Mouse (Mus musculus): ENCODE measurements around the gene Dnpep. TPM values are rescaled to one million over a fixed set of nuclear protein-coding genes. Genes with fewer than 3 reads are reported as not detected.

Dnpep gene
- polyA plus RNA-seq, 1 experiment from 2014 or later = 137 TPM

DNA sequence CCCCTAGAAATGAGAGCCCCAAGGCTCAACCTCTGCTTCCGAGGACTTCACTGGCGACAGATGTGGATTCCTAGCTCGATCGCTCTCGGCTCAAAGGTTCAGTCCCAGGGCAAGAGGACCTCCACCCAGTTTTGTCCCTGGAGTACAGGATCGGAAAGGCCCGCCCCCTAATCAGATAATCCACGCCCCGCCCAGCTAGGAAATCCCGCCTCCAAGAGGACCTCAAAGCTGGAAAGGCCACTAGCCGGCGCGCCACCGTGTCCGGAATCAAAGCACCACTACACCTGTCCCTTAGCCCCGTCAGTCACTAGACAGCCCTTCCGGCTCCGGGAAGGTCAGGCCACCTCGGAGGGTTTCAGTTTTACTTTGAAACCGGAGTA, 939 bp downstream of the Dnpep start:
- H3K36me3 ChIP-seq (ENCODE audit: control insufficient read depth, insufficient read depth, low read length) = peaks cover 37% of the 10 kb centered on the region
- WGBS = 1% methylated on average over 20 of the region's 20 CpGs
- peak; percentile 60 for ATAC-seq (replicated peaks; ENCODE audit: low FRiP score, low TSS enrichment, low read depth)
- H3K4me2 ChIP-seq (ENCODE audit: low read length) = peak overlapping the region; percentile 64
- H3K4me3 ChIP-seq (ENCODE audit: low read depth, low read length) = peak overlapping the region; percentile 77
- no peaks in the 10 kb centered on the region for H3K9me3 ChIP-seq (ENCODE audit: control insufficient read depth, low read length)
- no peaks in the 10 kb centered on the region; the same call in 1 of the 2 replicates for H3K4me1 ChIP-seq (replicated peaks; ENCODE audit: control insufficient read depth, insufficient read depth, low read length)
- H3K27me3 ChIP-seq (replicated peaks; ENCODE audit: control insufficient read depth, insufficient read depth, low read length) = no peaks in the 10 kb centered on the region
- H3K9ac ChIP-seq (ENCODE audit: low read length) = peak overlapping the region; percentile 67
- H3K27ac ChIP-seq (ENCODE audit: low read depth) = peak overlapping the region; percentile 91
- DNase-seq (ENCODE audit: low spot score) = peak; percentile 94

DNA sequence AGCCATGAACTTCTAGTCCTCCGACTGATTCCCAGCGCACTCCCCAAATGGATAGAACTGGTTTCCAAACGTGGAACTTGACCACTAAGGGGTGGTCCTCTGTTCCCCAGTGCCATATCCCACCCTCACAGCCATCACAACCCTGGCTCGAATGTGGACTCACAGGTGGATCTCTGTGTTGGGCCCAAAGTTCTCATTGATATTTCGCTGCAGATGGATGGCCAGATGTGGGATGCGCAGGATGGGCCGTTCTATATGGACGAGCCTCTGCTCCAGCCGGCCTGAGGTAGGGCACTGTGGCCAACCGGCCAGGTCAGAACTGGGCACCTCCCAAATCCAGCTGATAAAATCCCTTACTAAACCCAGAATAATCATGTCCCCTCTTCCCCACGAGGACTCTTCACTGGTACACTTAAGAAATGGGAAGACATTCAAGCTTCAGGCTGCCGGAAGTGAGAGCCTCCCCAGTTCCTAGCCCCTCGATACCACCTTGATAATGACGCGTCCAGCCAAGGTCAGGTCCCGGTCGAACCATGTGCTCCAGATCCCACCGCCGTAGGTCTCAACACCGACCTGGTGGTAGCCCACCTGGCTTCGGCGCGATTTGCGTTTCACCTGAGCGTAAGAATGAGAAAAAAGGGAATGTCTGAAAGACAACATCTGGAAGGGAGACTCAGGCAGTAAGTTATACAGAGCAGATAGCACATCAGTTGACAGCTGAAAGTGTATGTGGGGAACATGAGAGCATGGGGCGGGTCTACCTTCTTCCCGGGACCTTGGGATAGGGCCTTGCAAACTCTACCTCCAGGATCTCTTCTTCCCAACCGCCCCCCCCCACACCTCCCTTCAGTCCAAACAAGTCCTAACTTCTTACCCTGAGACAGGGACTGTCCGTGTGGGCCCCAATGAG, 2.1 kb downstream of the Dnpep start:
- no peaks in the 10 kb centered on the region; the same call in 1 of the 2 replicates for H3K4me1 ChIP-seq (replicated peaks; ENCODE audit: control insufficient read depth, insufficient read depth, low read length)
- H3K4me2 ChIP-seq (ENCODE audit: low read length) = peak overlapping the region; percentile 64
- no peaks in the 10 kb centered on the region for H3K9me3 ChIP-seq (ENCODE audit: control insufficient read depth, low read length)
- H3K27ac ChIP-seq (ENCODE audit: low read depth) = no peak overlapping the region
- no peak for DNase-seq (ENCODE audit: low spot score)
- 79% methylated on average over 29 of the region's 29 CpGs for WGBS
- peak overlapping the region; percentile 67 for H3K9ac ChIP-seq (ENCODE audit: low read length)
- no peaks in the 10 kb centered on the region for H3K27me3 ChIP-seq (replicated peaks; ENCODE audit: control insufficient read depth, insufficient read depth, low read length)
- H3K4me3 ChIP-seq (ENCODE audit: low read depth, low read length) = peak overlapping the region; percentile 77
- no peak for ATAC-seq (replicated peaks; ENCODE audit: low FRiP score, low TSS enrichment, low read depth)
- peaks cover 49% of the 10 kb centered on the region for H3K36me3 ChIP-seq (ENCODE audit: control insufficient read depth, insufficient read depth, low read length)

DNA sequence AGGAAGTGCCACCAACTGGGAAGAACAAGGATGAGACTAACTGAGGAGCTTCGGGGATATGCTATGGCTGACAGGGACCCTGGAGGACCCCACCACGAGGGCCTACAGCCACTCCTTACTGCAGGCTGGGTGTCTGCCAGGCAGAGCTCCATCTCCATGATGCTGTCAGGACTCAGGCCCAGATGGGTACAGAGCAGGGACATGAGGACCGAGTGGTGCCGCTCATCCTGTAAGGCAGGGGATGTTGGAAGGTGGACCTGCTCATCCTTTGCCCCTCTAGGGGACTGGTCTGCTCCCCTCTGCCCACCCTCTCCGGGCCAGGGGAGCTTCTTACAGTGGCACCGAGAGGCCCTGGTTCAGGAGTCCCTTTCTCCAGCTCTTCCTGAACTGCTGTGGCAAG, 2.8 kb downstream of the Dnpep start:
- no peak overlapping the region for H3K27ac ChIP-seq (ENCODE audit: low read depth)
- no peaks in the 10 kb centered on the region for H3K9me3 ChIP-seq (ENCODE audit: control insufficient read depth, low read length)
- DNase-seq (ENCODE audit: low spot score) (no peak), ATAC-seq (replicated peaks; ENCODE audit: low FRiP score, low TSS enrichment, low read depth) (no peak)
- no peak overlapping the region for H3K9ac ChIP-seq (ENCODE audit: low read length)
- H3K4me1 ChIP-seq (replicated peaks; ENCODE audit: control insufficient read depth, insufficient read depth, low read length) = no peaks in the 10 kb centered on the region; the same call in 1 of the 2 replicates
- no peak overlapping the region for H3K4me2 ChIP-seq (ENCODE audit: low read length)
- H3K27me3 ChIP-seq (replicated peaks; ENCODE audit: control insufficient read depth, insufficient read depth, low read length) = no peaks in the 10 kb centered on the region
- H3K4me3 ChIP-seq (ENCODE audit: low read depth, low read length) = no peak overlapping the region
- peaks cover 56% of the 10 kb centered on the region for H3K36me3 ChIP-seq (ENCODE audit: control insufficient read depth, insufficient read depth, low read length)
- 95% methylated on average over 6 of the region's 6 CpGs for WGBS

DNA sequence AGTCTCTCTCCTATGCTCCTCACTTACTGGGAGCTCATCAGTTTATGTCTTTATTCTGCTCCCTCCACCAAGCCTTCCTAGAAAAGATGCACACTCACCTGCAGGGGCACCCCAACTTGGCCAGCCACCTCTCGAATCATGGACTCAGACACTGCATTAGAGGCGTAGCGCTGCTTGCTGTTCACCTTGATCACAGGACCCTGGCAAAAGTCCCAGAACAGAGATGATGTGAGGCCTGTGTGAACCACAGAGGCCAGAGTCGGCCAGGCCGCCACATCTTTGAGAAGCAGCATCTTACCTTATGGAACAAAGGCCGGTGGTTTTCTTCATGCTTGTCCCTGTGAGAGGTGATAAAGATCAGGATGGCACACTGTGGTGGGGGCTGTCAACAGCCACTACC, 6.1 kb downstream of the Dnpep start:
- ATAC-seq (replicated peaks; ENCODE audit: low FRiP score, low TSS enrichment, low read depth) (no peak), DNase-seq (ENCODE audit: low spot score) (no peak)
- Histone ChIP-seq H3K9ac (ENCODE audit: low read length) (no peak overlapping the region), H3K9me3 (ENCODE audit: control insufficient read depth, low read length) (no peaks in the 10 kb centered on the region), H3K4me3 (ENCODE audit: low read depth, low read length) (no peak overlapping the region), H3K4me1 (replicated peaks; ENCODE audit: control insufficient read depth, insufficient read depth, low read length) (no peaks in the 10 kb centered on the region; the same call in 1 of the 2 replicates), H3K36me3 (ENCODE audit: control insufficient read depth, insufficient read depth, low read length) (peaks cover 88% of the 10 kb centered on the region), H3K27ac (ENCODE audit: low read depth) (no peak overlapping the region), H3K27me3 (replicated peaks; ENCODE audit: control insufficient read depth, insufficient read depth, low read length) (no peaks in the 10 kb centered on the region), H3K4me2 (ENCODE audit: low read length) (no peak overlapping the region)
- WGBS = 97% methylated on average over 6 of the region's 6 CpGs

DNA sequence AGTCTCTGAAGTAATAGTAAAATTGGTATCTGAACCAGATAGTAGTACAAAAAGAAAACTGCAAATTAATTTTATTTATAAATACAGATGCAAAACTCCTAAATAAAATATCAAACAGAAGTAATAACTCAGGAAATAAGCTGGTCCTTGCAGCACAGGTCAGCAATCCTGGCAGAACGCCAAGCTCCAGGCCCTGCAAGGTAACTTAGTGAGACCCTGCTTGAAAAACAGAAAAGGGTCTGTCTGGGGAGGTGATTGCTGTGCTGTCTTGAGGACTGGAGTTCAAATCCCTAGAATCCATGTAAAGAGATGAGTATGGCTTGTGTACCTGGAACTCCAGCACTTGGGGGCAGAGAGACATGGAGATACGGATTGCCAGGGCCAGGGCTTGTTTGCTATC, 13.1 kb downstream of the Dnpep start:
- ATAC-seq (replicated peaks; ENCODE audit: low FRiP score, low TSS enrichment, low read depth) (no peak), DNase-seq (ENCODE audit: low spot score) (no peak)
- Histone ChIP-seq H3K36me3 (ENCODE audit: control insufficient read depth, insufficient read depth, low read length) (peaks cover 29% of the 10 kb centered on the region), H3K4me3 (ENCODE audit: low read depth, low read length) (no peak overlapping the region), H3K4me2 (ENCODE audit: low read length) (no peak overlapping the region), H3K9ac (ENCODE audit: low read length) (no peak overlapping the region), H3K9me3 (ENCODE audit: control insufficient read depth, low read length) (no peaks in the 10 kb centered on the region), H3K27me3 (replicated peaks; ENCODE audit: control insufficient read depth, insufficient read depth, low read length) (no peaks in the 10 kb centered on the region), H3K4me1 (replicated peaks; ENCODE audit: control insufficient read depth, insufficient read depth, low read length) (no peaks in the 10 kb centered on the region), H3K27ac (ENCODE audit: low read depth) (no peak overlapping the region)
- WGBS = 82% methylated on average over 2 of the region's 2 CpGs

DNA sequence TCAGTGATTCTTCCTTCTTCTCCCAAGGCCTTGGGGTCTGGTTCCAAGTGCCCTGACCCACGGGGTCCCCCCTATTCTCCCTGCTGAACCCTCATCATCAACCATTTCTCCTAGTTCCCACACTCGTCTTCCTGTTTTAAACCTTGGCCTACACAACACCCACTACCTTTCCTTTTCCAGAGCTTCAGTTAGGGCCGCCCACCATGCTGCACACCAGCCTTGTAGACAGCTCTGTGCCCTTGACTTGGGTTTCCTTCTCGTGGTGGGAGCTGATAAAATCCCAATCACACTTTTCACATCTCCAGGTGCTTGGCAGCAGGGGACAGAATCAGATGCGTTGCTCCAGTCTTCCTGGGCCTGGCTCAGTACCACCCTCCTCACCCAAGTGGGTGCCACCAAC, 23.5 kb downstream of the Dnpep start:
- no peaks in the 10 kb centered on the region for H3K27me3 ChIP-seq (replicated peaks; ENCODE audit: control insufficient read depth, insufficient read depth, low read length)
- peaks cover 9% of the 10 kb centered on the region for H3K4me1 ChIP-seq (replicated peaks; ENCODE audit: control insufficient read depth, insufficient read depth, low read length)
- H3K9me3 ChIP-seq (ENCODE audit: control insufficient read depth, low read length) = no peaks in the 10 kb centered on the region
- ATAC-seq (replicated peaks; ENCODE audit: low FRiP score, low TSS enrichment, low read depth) = no peak
- H3K27ac ChIP-seq (ENCODE audit: low read depth) = no peak overlapping the region
- H3K9ac ChIP-seq (ENCODE audit: low read length) = no peak overlapping the region
- H3K36me3 ChIP-seq (ENCODE audit: control insufficient read depth, insufficient read depth, low read length) = no peaks in the 10 kb centered on the region
- DNase-seq (ENCODE audit: low spot score) = no peak
- H3K4me2 ChIP-seq (ENCODE audit: low read length) = no peak overlapping the region
- 86% methylated on average over 5 of the region's 5 CpGs for WGBS
- H3K4me3 ChIP-seq (ENCODE audit: low read depth, low read length) = no peak overlapping the region

DNA sequence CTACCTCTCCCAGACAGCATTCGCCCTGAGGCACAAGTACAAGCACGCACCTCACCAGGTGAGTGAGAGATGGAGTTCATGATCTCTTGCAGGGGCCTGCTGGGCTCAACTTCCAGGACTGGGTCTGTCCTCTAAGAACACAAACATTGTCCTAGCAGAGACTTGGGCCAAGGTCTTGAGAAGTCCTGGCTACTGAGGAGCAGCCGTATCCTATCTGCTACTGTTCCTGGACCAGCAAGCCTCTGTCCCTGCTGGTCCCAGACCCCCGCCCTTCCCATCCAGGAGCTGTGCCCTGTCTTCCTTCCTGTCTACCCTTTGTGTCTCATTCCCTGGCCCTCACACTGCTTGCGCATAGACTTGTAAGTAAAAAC, 24.5 kb downstream of the Dnpep start:
- H3K4me2 ChIP-seq (ENCODE audit: low read length) = no peak overlapping the region
- DNase-seq (ENCODE audit: low spot score) = no peak
- H3K27me3 ChIP-seq (replicated peaks; ENCODE audit: control insufficient read depth, insufficient read depth, low read length) = no peaks in the 10 kb centered on the region
- 75% methylated on average over 5 of the region's 5 CpGs for WGBS
- peak overlapping the region; percentile 65; the same call in 1 of the 2 replicates for H3K27ac ChIP-seq (ENCODE audit: low read depth)
- no peak for ATAC-seq (replicated peaks; ENCODE audit: low FRiP score, low TSS enrichment, low read depth)
- H3K9ac ChIP-seq (ENCODE audit: low read length) = no peak overlapping the region
- H3K36me3 ChIP-seq (ENCODE audit: control insufficient read depth, insufficient read depth, low read length) = no peaks in the 10 kb centered on the region
- H3K4me3 ChIP-seq (ENCODE audit: low read depth, low read length) = no peak overlapping the region
- no peaks in the 10 kb centered on the region for H3K9me3 ChIP-seq (ENCODE audit: control insufficient read depth, low read length)
- peaks cover 9% of the 10 kb centered on the region for H3K4me1 ChIP-seq (replicated peaks; ENCODE audit: control insufficient read depth, insufficient read depth, low read length)

DNA sequence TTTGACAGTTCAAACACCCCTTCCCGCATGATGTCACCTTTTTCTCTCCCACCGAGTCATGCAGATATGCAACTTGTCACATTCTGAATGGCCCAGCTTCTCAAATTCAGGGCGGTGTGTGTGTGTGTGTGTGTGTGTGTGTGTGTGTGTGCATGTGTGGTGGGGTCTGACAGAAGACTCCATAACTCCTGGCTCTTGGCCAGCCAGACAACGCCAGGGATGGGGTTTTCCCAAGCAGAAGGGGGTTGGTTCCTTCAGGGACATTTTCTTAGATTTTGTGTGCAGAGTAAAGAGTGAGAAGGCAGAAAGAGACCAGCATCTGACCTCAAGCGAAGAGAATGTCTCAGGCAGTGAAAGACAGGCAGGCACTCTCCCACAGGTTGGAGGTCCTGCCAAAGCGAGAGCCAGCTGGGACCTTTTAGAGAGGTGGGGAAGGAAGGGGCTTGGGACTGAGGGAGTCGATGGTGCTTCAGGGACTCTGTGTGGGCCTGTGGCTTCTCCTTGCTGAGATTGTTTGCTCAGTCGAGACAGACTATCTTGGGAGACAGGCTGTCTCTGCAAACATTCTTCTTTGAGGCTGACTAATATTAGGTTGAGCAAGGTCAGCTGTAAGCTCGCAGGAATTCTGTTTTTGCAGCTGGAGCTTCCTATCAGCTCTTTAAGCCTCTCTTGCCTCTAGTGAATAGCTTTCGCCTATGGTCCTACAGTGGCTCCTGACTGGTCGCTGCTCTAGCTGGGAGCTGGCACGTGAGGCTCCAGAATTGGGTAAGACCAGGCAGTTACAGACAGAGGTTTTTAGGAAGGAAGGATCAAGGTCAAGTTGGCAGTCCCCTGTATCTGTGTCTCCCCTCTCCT, 25.1 kb downstream of the Dnpep start:
- Histone ChIP-seq H3K4me3 (ENCODE audit: low read depth, low read length) (no peak overlapping the region), H3K9ac (ENCODE audit: low read length) (no peak overlapping the region), H3K36me3 (ENCODE audit: control insufficient read depth, insufficient read depth, low read length) (no peaks in the 10 kb centered on the region), H3K9me3 (ENCODE audit: control insufficient read depth, low read length) (no peaks in the 10 kb centered on the region), H3K27ac (ENCODE audit: low read depth) (peak overlapping the region; percentile 65; the same call in 1 of the 2 replicates), H3K4me1 (replicated peaks; ENCODE audit: control insufficient read depth, insufficient read depth, low read length) (peaks cover 9% of the 10 kb centered on the region), H3K4me2 (ENCODE audit: low read length) (peak overlapping the region; percentile 8; the same call in 1 of the 2 replicates), H3K27me3 (replicated peaks; ENCODE audit: control insufficient read depth, insufficient read depth, low read length) (no peaks in the 10 kb centered on the region)
- WGBS = 36% methylated on average over 12 of the region's 12 CpGs
- DNase-seq (ENCODE audit: low spot score) (peak; percentile 58), ATAC-seq (replicated peaks; ENCODE audit: low FRiP score, low TSS enrichment, low read depth) (no peak)

Measured in intestine, embryonic 14.5 days (tissue).